Mouse (Mus musculus) urinary bladder, postnatal 10 days (tissue): ENCODE measurements around the gene Tex48.

ENCODE experiments used
- DNase-seq: peaks from one replicate; pipeline ENCODE4 v3.0.0; 2022; ENCODE audit warnings: low spot score

Tex48 gene

DNA sequence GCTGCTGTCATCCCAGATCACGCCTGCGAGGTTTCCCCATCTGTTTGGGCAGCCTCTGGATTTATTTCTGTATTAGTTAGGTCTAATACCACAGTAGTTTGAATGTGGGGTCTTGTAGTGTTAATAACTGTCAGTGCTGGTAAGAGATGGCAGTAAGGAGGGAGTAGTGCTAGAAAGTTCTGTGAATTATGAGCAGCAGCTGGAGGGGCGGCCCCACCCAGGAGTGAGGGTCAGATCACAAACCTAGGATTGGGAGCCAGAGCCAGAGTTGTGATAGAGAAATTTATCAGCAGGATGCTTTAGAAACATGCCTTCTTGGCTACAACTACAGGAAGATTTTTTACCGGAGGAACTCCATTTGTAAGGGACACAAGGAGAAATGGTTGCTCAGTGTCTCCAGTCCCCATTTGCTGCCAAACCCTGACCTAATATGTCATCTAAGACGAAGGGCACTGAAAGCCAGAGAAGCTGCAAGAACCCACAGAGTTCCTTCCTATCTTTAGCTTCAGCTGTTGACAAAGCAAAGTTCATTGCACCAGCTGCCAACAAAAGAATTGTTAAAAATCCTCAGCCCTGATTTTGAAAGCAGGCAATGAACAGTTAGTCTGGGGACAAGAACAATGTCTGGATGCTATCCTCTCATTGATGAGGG lies 27.6 kb downstream of the Tex48 start:
- no peak for DNase-seq

DNA sequence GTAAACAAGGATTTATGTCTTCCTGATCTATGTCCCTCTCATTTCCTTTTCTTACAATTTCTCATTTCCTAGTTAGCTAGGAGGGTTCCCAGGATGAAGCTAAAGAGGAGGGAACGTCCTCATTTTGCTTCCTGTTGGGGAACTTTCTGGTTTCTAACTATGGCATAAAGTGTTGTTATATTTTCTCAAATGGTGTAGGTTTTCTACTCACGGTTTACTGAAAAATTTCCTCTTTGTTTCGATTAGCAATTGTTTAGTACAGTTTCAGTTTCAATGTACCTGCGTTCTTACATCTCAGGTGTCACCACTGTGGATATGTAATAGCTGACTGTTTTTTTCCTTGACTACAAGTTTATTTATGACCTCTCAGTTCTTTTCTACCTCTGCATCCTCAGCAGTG lies 31.7 kb downstream of the Tex48 start:
- DNase-seq: no peak

DNA sequence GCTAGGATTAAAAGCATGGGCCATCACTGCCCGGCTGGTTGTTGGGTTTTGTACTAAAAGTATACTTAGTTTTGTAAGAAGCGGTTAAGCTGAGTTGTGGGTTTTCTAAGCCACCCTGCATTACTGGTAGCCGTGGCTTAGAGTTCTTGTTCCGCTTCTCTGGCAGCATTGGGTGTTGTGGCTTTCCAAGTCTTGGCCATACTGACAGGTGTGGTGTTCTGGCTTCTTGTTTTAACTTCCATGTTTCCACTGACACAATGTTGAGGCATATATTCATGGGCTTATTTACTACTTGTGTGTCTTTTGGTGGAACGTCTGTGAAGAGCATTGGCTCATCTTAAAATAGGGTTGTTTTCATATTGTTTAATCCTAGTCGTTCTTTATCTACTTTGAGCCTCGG lies 32.2 kb downstream of the Tex48 start:
- no peak for DNase-seq

DNA sequence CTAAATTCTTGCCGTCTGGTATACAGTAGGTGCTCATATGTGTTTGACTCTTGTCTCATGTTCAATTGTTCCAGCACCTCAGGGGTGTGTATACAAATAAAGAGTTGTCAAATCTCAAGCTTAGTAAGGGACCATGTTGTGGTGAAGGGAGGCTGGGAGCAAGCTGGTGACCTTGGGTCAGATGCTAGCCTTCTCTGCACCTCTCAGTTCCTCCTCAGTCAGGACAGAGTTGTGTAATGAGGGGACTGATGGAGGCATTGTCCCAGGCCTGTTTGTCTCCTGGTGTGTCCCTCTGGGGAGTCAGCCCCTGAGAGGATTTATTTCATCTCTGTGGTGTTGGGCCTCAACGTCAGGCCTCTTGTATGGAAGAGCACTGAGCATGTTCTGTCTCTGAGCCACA lies 36.0 kb downstream of the Tex48 start:
- DNase-seq: no peak

DNA sequence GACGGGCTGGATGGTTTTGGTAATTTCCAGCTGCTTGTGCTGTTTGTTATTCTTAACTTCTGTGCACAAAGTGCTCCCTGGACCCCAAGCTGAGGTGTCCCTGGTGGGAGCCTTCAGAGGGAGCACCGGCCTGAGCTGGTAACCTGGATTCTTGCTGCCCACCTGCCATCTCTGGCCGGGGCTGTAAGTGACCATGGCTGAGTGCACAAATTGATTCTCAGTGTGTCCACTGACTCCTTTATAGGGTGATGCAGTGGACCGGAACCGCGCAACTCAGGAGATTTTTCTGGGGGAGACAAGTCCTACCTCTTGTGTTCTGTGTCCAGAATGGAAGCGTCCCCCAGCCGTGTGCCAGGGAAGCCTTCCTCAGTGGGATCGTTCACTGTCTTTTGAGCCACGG lies 37.0 kb downstream of the Tex48 start:
- DNase-seq: no peak

DNA sequence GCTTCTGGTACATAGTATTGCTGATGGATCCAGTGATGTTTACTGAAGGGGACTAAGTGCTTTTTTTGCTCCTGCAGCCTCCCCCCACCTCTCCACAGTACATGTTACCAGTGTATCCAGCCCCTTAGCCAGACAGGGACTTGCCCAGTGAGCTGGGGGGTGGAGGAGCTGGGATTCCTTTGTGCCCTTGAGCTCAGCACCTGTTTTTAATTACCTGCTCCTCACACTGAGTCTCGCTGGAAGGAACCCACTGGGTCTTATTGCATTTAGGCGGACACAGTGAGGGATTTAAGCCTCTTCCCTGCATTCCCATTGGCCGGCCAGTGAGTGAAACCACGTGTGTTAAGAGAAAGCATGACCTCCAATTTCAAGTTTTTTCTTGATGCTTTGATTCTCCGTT lies 39.6 kb downstream of the Tex48 start:
- DNase-seq: no peak

DNA sequence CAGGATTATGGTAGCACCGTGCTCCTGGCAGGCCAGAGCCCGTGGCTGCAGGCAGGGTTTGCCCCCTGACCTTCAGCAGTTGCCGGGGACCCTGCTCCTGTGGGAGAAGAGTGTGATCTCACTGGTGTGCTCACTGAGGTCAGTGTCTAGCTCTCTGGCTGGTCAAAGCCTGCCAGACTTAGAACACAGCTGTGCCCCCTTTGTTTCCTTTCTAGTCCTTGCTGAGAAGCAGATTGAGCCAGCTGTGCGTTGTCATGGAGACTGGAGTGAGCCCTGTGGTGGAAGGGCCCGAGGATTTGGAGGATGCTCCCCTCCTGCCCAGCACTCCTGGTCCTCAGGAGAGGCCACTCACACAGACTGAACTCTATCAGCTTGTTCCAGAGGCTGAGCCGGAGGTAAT lies 42.1 kb downstream of the Tex48 start:
- DNase-seq: no peak

DNA sequence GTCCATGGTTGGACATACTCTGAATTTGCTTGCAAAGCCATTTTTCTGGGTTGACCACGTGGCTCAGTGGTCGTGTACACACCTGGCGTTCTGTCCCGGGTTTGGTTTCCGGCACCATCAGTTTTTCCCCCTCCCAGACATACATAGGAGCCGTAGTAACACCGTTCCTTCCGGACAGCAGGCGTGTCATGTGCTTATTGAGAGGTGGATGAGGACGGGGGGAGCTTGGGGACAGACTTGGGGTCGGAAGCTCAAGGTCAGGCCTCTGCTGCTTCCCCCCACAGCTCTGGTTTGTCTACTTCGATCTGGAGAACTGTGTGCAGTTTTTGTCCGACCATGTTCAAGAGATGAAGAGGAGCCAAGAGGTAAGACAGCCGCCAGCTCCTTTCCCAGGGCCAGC lies 42.6 kb downstream of the Tex48 start:
- DNase-seq: no peak

DNA sequence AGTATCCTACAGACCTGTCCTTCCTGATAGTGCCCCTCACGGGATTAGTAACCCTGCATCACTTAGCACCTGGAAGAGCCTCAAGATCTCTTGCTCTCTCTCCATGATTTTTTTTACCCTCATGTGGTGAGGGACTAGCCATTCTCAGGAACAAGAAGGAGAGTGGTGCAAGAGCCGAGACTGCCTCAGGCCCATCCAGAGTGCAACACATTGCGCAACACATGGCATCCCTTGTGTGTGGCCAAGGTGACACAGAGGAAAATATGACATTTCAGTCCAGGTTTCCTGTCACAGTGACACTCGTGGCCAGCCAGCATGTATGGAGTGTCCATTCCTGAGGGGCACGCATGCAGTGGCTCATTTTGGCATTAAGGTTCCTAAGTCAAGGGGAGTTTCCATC lies 49.6 kb downstream of the Tex48 start:
- DNase-seq: no peak

DNA sequence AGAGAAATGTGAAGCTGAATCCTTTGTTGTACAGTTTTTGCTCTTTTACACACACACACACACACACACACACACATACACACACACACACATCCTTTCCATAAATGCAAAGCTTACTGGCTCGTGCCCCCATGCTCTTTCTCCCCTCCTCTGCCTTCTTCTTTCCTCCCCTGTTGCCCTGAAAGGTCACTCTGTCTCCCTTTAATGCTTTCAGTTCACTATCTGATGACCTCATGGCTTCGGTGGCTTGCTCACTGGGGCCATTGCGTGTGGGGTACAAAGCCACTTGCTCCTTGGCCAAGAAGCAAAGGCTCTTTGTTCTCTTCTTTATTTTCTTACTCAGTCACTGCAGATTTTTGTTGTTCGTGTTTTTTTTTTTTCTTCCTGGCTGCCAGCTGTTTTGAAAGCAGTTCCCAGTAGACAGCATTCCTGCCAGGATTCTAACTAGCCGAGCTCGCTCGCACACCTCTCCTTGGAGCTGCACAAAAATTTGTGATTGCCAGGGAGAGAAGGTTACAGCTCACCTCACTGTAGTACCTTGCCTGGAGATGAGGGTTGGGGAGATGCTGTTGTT lies 51.9 kb downstream of the Tex48 start:
- no peak for DNase-seq

DNA sequence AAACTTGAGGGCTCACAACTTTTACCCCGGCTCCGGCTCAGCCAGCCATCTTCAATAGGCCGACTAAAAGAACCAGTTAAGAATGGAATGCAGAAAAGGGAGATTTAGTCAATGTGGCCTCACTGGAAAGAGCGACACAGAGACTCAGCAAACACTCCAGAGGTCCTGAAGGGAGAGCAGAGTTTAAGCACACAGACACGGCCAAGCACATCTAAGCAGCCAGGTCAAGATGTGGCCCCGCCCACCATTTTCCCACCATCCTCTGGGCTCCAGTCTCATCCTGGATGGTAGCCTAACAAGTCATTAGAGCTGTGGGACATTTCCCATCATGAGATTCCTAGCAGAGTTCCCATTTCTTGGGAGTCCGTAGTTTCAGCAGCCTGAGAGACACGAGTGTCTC lies 52.9 kb downstream of the Tex48 start:
- no peak for DNase-seq

DNA sequence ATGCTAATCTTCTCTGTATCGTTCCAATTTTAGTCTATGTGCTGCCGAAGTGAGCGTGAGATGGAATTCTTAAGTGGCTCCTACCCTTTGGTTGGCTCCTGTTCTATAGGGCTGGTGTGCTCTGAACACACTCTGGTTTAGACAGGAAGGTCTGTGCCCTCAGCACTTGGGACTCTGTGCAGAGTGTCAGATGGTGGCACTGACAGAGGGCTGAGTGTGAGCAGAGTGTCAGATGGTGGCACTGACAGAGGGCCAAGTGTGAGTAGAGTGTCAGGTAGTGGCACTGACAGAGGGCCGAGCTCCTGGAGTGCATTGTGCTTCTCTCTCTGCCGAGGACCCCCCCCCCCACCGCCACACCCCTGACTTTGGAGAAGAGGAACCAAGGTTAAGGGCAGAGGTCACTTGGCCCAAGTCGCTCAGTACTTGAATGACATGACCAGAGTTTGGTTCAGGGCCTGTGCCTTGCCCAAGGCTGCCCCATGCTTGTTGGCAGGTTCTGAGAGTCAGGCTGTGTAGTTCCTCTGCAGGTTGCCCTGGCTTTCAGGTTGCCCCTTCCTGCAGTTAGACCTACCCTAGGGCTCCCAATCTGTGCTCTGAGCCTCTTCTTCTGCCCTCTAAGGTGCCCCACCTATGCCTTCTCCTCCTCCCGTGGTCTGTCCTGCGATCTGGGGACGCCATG lies 54.4 kb downstream of the Tex48 start:
- DNase-seq: no peak

DNA sequence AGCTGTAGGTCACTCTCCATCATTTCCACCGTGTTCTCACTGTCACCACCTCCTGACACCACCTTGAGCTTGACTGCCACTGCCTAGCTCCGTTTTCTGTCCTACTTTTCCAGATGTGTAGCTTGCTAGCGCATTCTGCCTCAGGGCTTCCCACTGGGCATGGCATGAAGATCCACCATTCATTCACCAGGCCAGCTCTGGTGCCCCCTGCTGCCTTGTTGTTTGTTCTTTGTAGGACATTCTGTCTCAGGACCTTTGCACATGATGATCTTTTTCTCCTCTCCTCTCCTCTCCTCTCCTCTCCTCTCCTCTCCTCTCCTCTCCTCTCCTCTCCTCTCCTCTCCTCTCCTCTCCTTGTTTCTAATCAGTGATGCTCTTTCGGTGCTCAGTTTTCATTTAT lies 59.5 kb downstream of the Tex48 start:
- DNase-seq: no peak

DNA sequence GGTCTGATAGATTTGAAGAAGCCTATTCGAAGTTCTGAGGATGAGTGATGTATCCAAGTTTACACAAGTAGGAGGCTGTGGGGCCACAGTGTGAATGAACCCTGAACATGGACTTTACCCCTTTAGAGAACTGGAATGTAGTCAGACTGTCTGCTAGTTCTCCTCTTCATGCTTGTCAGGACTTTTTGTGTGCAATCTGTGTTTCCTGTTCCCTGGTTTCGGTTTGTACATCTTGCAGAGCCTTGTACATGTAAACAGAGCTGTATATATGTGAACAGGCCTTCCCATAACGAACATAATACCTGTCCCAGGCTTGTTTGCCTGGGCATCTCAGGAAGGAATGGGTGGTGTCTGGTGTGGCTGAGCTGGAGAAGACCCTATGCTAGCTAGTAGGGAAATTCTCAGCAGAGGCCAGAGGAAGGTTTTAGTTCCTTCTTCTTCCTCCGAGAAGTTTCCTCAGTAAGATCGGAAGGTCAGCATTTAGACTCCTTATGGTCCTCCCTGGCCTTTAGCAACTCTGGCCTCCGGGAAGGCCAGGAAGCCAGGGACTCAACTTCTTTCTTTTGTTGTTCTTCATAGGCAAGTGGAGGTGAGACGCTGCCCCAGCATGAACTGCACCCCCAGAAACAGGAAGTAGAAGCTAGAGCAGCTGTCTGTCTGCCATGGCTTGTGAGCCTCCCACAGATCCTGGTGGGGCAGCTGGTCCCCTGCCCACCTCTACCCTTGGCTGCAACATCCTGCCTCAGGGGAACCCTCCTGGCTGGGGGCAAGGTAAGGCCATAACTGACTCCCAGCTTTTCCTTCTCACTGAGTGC lies 60.2 kb downstream of the Tex48 start:
- no peak for DNase-seq

DNA sequence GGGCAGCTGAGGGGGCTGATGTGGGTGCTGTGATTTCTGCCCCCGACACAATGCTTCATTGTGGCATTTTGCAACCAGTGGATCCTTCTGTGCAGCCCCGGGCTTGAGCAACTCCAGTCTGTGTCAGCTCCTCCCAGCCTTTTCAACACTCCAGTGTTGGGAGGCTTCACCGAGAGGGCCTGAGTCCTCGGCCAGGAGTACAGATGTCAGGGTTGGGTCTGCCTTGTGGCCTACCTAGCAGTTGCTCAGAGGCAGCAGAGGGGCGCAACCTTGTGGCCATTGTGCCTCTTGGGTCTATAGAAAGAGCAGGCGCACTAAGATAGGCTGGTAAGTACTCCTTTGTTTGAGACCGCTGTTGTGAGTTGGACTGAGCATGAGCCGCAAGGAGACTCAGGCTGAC lies 62.1 kb downstream of the Tex48 start:
- no peak for DNase-seq

DNA sequence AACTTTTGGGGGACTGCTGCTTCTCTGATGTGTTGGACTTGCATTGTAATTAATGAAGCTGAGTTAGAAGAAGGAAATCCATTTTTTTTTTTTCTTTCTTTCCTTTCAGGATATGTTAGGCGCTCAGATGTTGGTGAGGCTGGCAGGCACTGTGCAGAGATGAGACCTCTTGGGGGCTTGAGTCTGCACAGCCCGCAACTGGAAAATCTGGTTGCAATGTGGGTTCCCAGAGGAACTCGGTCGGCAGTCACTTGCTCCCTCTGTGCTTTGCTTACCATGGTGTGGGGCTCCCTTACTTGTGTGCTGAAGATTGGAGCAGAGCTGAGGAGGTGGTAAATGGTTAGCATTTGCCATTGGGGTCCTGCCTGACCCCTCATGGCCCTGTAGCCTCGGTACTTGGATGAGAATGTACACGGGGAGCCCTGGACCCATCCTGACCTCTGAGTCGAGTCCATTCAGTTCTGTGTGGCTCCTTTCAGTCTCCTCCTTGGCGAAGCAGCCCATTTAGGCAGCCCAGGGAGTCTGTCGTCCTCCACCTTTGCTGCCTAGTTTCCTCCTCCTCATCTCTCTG lies 63.0 kb downstream of the Tex48 start:
- DNase-seq: no peak

DNA sequence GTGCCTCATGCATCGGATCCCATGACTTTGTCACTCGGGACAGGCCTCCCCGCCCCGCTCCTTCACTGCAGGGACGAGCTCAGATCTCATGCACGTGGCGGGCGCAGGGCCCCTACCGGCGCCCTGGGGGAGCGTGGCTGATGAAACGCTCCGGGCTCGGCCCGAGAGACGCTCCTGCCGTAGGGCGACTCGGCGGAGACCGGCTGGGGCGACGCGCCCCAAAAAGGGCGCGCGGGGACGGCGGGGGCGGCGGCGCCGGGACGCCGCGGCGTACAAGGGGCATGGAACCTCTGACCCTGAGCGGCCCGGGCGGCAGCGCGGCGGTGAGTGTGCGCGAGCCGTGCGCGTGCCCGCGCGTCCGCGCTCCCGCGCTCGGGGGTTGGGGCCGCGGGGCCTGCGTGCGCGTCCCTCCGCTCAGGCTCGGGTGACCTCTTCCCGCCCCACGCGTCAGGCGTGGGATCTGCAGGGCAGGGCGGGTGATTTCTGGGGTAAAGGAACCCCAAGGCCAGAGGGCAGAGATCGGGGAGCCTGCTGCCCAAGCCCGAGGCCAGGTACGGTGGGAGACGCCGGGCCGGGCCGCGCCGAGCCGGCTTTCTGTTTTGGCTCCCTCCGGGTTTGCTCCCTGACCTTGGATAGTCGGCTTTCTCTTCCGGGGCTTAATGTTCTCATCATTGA lies 63.7 kb downstream of the Tex48 start, which contains the start of gene Tmem268:
Tmem268 (plus strand) TSS at position 375 of the 675 bp plus-strand sequence.
- no peak for DNase-seq

DNA sequence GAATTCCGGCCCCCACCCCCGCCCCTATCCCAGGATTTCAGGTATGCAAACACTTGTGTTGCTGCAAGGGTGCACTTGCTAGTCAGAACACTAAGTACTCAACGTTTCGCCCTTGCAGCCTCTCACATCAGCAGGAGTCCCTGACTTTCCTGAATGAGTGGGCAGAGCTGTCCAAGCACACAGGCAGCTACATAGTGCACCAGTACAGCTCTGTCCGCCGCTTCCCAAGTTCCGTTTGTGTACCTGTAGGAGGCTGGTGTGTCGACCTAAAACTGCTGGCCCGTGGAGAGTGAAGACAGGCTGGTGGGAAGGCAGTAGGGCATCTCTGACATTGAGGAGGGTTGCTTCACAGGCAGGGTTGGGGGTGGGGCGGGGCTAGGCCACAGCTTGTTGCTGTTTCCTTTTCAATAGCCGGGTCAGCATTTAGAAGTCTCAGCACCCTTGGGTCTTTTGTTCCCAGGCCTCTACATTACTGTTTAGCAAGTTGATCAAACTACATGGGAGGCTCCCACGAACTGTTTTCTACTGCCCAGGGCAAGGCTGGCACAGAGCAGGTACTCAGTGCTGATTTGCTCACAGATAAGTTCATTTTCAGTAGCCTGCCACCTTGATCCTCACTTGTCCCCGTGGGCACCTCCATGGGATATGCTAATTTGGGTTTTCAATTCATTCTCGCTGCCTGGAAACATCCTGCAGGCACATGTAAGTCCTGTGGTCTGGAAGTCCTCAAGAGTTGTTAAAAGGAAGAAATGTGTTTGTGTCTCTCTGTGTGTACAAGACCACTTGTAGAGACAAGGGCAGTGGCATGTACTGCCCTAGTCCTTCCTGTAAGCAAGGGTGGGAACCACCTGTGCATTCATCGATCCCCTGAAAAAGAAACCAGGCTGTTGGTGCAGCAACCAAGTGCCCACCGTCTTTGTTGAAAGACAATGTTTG lies 64.8 kb downstream of the Tex48 start:
- no peak for DNase-seq
